Mouse (Mus musculus) ES-Bruce4 (cell line): ENCODE measurements around the gene Tcf15.

Experiments used
- CTCF ChIP-seq: IDR thresholded peaks from one replicate; pipeline ENCODE4 v1.8.1; 2011; ENCODE audit warnings: low read depth, low read length
- EP300 ChIP-seq: IDR thresholded peaks from 2 replicates; pipeline ENCODE4 v1.6.1; 2011; ENCODE audit warnings: low read depth, low read length; ENCODE audit not compliant: insufficient read depth

GRCm38 (mm10) chr2:152156471-152156870 lies 13.1 kb downstream of the Tcf15 start:
- TF ChIP-seq CTCF: no peak
- no peak for TF ChIP-seq EP300
